Mouse (Mus musculus): ENCODE results near the gene Pax6. TPM values are rescaled to one million over a fixed set of nuclear protein-coding genes. Genes with fewer than 3 reads are reported as not detected.

Pax6 gene
- polyA plus RNA-seq, 1 experiment from 2014 or later = 0.38 TPM

DNA sequence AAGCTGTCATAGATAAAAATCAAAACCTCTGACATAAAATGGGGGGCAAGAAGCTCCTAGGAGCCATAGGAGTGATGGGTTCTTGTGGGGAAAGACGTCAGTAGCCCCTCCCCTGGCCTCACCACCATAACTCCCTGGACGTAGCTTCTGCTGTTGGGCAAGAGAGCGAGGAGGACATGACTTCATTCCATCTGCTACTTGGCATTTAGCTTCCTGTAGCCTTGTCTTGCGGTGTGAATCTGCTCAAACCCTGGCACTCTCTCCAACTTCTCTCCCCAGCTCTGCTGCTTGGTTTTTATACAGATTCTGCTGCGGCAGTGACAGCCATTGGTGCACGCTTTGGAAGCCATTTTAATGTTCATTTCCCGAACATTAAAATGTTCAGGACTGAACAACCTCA is 78.2 kb downstream of the Pax6 start:
- Histone ChIP-seq H3K4me1 (replicated peaks; ENCODE audit: insufficient read depth, low read length) (no peaks in the 10 kb centered on the region), H3K36me3 (ENCODE audit: insufficient read depth, low read length) (no peaks in the 10 kb centered on the region), H3K27me3 (ENCODE audit: insufficient read depth, low read length) (no peaks in the 10 kb centered on the region), H3K27ac (no peak overlapping the region), H3K9ac (ENCODE audit: low read depth, low read length) (no peak overlapping the region), H3K4me2 (ENCODE audit: low read length) (no peak overlapping the region), H3K4me3 (replicated peaks; ENCODE audit: low read depth, low read length) (no peak overlapping the region), H3K9me3 (replicated peaks; ENCODE audit: low read length) (no peaks in the 10 kb centered on the region)
- no peak for TF ChIP-seq CTCF (IDR thresholded peaks at IDR 0.05; ENCODE audit: low read depth)
- no peak for ATAC-seq (replicated peaks; ENCODE audit: low FRiP score, low read depth)
- no peak for DNase-seq (ENCODE audit: low spot score)
- 59% methylated on average over 7 of the region's 7 CpGs for WGBS

Other genes starting within 250 kb of the Pax6 start
- gene Elp4, start 235.7 kb downstream of the Pax6 start, polyA plus RNA-seq (2015; fragmentation: Nextera tagmentation; extraction: Ambion mirVana) = 22.8 and 28.8 TPM in 2 replicates
- gene Immp1l, start 235.7 kb downstream of the Pax6 start, polyA plus RNA-seq (2015; fragmentation: Nextera tagmentation; extraction: Ambion mirVana) = 152 and 157 TPM in 2 replicates

Measured in kidney, postnatal 0 days (tissue).